Mouse (Mus musculus): ENCODE results near the gene Ifna9.
"Not testable (repeated sequence)": the region's sequence is repeated elsewhere in the genome, so short reads cannot be mapped to it uniquely, and the experiment has no call there.

The Ifna9 gene

DNA sequence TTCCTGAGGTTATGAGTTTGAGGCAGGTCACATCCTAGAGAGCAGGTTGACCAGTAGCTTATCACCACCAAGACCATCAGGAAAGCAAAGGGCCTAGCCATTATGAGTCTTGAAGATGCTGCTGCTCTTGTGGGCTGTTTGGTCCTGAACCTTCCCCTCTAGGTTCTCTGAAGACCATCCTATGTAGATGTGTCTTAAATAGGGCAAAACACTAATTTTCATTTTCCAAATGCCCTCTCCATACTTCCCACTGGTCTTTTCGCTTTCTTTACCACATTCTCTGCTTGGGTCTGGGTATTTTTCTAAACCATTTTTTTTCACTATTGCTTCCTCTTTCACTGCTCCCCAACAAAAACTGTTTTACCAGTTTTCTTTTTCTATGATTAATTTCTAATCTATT, at the start of gene Ifna9:
Gene Ifna9, minus strand, starts transcription at position 101 of the 400 bp plus-strand sequence.
- DNase-seq (ENCODE audit: low read depth, low spot score) = no peak

DNA sequence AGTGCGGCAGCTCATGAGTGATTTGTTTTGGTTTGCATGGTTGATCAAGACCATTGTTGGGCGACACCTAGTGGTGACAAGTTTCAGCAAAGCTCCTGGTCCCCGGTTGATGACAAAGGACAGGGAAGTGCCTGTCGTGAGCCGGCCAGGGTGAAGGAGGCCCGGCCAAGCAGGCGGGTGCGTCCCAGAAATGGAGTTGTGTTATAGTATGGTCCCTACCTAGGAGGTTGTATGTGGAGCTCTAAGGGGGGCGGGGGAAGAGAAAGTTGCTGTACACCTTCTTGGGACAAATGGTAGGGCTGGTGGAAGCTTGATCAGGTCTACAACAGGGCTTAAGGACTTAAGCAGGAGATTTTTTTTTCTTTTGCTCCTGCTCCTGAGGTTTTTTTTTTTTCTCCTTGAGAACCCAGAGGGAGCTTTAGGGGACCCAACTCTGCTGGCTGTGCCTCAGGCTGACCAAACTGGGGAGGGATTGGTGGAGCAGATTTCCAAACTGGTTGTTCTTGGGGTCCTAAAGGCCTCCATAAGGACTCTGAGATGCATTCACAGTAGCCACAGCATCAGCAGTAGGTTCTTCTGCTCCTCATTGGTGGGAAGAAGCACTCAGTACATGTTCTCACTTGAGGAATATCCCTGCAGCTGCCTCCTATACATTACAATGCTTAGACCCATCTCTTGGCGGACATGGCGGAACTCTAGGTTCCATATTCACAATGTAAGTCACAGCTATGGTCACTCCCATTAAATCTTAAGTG, 49.1 kb upstream of the Ifna9 start:
- DNase-seq (ENCODE audit: low read depth, low spot score) = peak; percentile 93

DNA sequence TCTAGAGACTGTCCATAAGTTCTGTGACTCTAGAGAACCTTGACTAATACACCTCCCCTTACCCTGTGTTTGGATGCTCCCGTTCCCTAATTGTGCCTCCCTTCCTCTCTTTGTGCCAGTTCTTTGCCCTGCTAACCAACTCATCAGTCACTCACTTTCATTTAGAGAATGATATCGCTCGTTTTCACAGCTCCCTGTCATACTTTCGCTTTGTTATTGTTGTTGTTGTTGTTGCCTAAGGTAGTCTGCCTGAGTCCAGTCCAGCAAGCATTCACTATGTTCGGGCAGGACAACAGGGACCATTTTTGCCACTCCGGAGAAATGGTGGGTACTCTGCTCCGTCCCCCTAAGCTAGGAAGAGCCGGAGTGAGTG, 48.5 kb upstream of the Ifna9 start:
- no peak for DNase-seq (ENCODE audit: low read depth, low spot score)

DNA sequence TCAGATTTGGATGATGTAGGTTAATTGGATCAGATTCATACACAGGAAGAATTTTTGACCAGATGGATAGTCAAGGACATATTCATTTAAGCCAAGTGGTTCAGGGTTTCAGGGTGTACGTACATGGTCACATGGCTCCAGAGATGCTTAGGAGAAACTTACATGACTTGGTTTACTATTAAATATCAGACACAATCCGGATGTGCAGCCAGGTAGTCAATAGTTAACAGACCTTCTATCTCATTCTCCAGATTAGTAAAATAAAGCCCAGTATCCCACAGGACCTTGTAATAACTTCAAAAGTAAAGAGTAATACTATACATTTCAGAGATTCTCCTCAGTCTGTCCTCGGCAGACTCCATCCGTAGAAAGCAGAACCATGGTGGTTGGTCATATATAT, 42.1 kb upstream of the Ifna9 start, which contains the start of gene C87499:
Gene C87499, minus strand, starts transcription at position 101 of the 400 bp plus-strand sequence.
- DNase-seq (ENCODE audit: low read depth, low spot score) = no peak

DNA sequence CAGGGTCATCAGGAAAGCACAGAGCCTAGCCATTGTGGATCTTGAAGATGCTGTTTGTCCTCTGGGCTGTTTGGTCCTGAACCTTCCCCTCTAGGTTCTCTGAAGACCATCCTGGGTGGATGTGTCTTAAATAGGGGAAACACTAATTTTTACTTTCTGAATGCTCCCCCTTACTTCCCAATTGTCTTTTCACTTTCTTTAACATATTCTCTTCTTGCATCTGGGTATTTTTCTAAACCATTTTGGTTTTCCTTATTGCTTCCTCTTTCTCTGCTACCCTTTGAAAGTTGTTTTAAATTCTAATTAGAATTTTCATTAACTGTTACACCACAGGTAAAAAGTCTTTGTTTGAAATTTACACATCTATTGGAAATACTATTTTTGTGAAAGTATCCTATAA, 11.1 kb upstream of the Ifna9 start, which contains the start of gene Ifna12:
Gene Ifna12, minus strand, starts transcription at position 101 of the 400 bp plus-strand sequence.
- no peak for DNase-seq (ENCODE audit: low read depth, low spot score)

DNA sequence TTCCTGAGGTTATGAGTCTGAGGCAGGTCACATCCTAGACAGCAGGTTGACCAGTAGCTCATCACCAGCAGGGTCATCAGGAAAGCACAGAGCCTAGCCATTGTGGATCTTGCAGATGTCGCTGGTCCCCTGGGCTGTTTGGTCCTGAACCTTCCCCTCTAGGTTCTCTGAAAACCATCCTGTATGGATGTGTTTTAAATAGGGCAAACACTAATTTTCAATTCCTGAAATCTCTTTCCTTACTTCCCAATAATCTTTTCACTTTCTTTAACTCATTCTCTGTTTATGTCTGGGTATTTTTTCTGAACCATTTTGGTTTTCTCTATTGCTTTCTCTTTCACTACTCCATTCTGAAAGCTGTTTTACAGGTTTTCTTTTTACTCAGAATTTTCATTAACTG, 20.5 kb downstream of the Ifna9 start, which contains the start of gene Ifna14:
Gene Ifna14, minus strand, starts transcription at position 101 of the 400 bp plus-strand sequence.
- DNase-seq (ENCODE audit: low read depth, low spot score) = no peak

DNA sequence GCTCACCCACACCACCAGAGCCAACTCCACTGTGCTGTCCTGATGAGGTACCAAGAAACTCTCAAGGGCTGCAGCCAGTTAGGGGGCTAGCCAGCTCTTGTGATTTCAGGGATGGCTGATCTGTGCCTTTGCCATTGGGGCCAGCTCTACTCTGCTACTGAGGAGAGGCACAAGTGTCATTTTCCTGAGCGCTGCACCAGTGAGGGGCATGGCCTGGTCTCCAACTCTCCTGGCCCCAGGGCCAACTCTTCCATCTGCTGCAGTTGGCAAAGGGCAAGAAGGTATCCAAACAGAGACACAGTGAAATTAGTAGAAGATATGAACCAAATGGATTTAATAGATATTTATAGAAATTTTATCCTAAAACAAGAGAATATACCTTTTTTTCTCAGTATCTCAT, 30.4 kb downstream of the Ifna9 start:
- no peak for DNase-seq (ENCODE audit: low read depth, low spot score)

DNA sequence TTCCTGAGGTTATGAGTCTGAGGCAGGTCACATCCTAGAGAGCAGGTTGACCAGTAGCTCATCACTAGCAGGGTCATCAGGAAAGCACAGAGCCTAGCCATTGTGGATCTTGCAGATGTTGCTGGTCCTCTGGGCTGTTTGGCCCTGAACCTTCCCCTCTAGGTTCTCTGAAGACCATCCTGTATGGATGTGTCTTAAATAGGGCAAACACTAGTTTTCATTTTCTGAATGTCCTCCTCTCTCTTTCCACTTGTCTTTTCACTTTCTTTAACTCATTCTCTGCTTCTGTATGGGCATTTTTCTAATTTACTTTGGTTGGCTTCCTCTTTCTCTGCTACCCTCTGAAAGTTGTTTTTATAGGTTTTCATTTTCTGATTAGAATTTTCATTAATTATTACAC, 34.0 kb downstream of the Ifna9 start, which contains the start of gene Ifna15:
Gene Ifna15, minus strand, starts transcription at position 101 of the 400 bp plus-strand sequence.
- not testable (repeated sequence) for DNase-seq (ENCODE audit: low read depth, low spot score)

DNA sequence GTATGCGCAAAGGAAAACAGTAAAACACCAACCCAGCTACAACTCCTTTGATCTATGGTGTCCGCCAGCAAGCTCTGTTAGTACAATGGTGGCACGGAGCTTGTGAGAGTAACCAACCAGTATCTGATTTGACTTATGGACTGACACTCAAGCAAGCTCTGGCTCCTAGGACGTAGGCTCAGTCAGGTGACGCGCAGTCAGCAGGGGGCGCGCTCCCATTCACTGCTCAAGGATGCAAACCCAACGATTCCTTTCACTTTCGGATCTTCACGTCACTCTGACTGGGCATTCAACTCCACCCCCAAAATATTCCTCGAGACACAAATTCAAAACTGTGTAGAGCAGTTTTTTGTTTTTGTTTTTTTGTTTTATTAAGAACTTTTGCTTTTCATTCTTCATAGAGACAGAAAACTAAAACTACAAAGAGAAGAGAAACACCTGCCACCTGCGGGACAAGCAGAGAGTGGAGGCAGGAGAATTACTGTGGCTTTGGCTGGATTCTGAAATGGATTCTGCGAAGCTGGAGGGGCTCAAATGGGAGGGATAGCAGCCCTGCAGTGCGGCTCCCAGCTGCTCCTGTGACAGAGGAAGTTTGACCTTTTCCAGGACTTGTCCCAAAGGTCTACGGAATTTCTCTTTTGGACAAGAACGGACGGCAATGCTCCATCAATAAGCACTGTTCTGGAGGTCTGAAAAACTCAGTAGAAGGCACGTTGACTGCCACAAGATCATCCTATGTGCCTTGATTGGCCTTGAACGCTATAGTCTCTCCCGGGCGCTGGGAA, 41.8 kb downstream of the Ifna9 start:
- peak; percentile 79 for DNase-seq (ENCODE audit: low read depth, low spot score)

DNA sequence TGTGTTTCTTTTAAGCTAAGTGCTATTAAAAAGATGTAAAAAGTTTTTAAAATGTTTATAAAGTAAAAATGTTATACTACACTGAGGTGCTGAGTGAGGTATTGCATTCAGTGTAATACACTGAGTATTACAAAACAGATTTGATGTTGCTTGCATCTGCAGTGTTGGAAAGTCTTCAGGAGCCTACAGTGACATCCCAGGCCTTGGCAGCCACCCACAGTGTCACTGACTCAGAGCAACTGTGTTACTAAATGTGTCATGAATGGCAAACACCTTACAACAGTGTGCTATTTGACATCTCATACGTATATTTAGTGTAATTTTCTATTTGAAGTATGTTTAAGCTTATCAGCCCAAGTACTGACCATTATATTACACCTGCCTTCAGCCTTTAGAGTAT, 44.2 kb downstream of the Ifna9 start:
- no peak for DNase-seq (ENCODE audit: low read depth, low spot score)

DNA sequence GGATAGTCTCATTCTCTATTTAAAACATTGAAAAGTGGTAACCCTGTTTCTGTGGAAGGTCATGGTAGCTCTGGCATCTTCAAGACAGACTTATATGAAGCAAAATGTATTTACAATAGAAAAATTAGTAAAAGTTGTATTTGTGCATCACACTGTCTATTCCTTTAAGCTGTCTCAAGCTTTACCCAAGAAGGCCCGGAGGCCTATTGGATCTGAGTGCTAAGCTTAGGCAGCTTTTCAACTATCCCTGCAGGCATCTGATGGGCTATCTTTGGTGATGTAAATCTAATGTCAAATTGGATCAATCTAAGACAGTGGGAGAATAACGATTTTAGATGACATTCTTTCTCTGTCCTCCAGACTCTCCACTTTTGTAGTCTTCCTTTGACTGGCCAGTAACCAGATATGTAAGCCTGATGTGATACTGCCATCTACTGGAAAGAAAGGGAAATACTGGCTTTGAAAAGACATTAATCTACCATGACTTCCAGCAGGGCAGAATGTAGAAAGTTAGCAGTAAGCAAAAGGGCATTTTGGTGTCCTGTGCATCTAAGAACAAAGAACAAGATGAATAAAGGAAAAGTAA, 48.4 kb downstream of the Ifna9 start:
- DNase-seq (ENCODE audit: low read depth, low spot score) = peak; percentile 66
